Mouse (Mus musculus) ES-Bruce4 (cell line): ENCODE data around the gene P2ry2. TPM values are rescaled to one million over a fixed set of nuclear protein-coding genes. Genes with fewer than 3 reads are reported as not detected.
A peak's percentile ranks its signal among the peaks of the same experiment; 100 is the strongest.

ENCODE experiments used
- H3K27ac ChIP-seq: 2 replicates; pipeline ENCODE4 v1.5.1; 2012; ENCODE audit warnings: low read length, inconsistent platforms; ENCODE audit not compliant: insufficient read depth
- H3K27me3 ChIP-seq: 2 replicates; pipeline ENCODE4 v1.6.1; 2012; ENCODE audit warnings: mild to moderate bottlenecking, low read length, inconsistent platforms; ENCODE audit not compliant: control insufficient read depth, poor library complexity, insufficient read depth, severe bottlenecking
- H3K36me3 ChIP-seq: 2 replicates; pipeline ENCODE4 v1.6.1; 2012; ENCODE audit warnings: inconsistent platforms, mild to moderate bottlenecking, low read length, moderate library complexity; ENCODE audit not compliant: control insufficient read depth, poor library complexity, insufficient read depth, severe bottlenecking
- H3K4me1 ChIP-seq: one replicate; pipeline ENCODE4 v1.8.1; 2011; ENCODE audit warnings: low read length; ENCODE audit not compliant: control insufficient read depth, insufficient read depth
- H3K4me3 ChIP-seq: 2 replicates; pipeline ENCODE4 v1.5.1; 2011; ENCODE audit warnings: low read depth, mild to moderate bottlenecking, low read length
- H3K9ac ChIP-seq: 2 replicates; pipeline ENCODE4 v1.6.1; 2012; ENCODE audit warnings: low read depth, mild to moderate bottlenecking, inconsistent platforms; ENCODE audit not compliant: poor library complexity, severe bottlenecking
- H3K9me3 ChIP-seq: replicated peaks from 2 replicates; pipeline ENCODE4 v1.6.1; 2012; ENCODE audit warnings: mild to moderate bottlenecking, low read length, inconsistent platforms; ENCODE audit not compliant: control insufficient read depth, poor library complexity, insufficient read depth, severe bottlenecking
- CTCF ChIP-seq: IDR thresholded peaks from one replicate; pipeline ENCODE4 v1.8.1; 2011; ENCODE audit warnings: low read depth, low read length
- EP300 ChIP-seq: IDR thresholded peaks from 2 replicates; pipeline ENCODE4 v1.6.1; 2011; ENCODE audit warnings: low read depth, low read length; ENCODE audit not compliant: insufficient read depth
- POLR2A ChIP-seq: IDR thresholded peaks from one replicate; pipeline ENCODE4 v1.8.1; 2011; ENCODE audit warnings: low read length; ENCODE audit not compliant: insufficient read depth
- polyA plus RNA-seq: library from polyadenylated mRNA; stranded (reverse); fragments of >200 nt; gene quantifications from 2 replicates; pipeline ENCODE4 v1.2.4, GENCODE M21; 2011; ENCODE audit warnings: low read depth; ENCODE audit not compliant: missing spikeins, insufficient read depth, insufficient read length

P2ry2 gene
- polyA plus RNA-seq, 1 experiment = 0.96 TPM

GRCm38 (mm10) chr7:100988092-100988491 is 24.6 kb downstream of the P2ry2 start:
- no peak overlapping the region for H3K4me3 ChIP-seq
- no peak overlapping the region for H3K9ac ChIP-seq
- H3K9me3 ChIP-seq = no peaks in the 10 kb centered on the region
- H3K27me3 ChIP-seq = no peaks in the 10 kb centered on the region
- H3K4me1 ChIP-seq = peaks cover 3% of the 10 kb centered on the region
- TF ChIP-seq CTCF (peak; percentile 58), EP300 (no peak)
- H3K27ac ChIP-seq = no peak overlapping the region
- no peaks in the 10 kb centered on the region for H3K36me3 ChIP-seq

GRCm38 (mm10) chr7:100984452-100985395 is 27.9 kb downstream of the P2ry2 start:
- no peak overlapping the region for H3K9ac ChIP-seq
- H3K36me3 ChIP-seq = no peaks in the 10 kb centered on the region
- H3K9me3 ChIP-seq = no peaks in the 10 kb centered on the region
- H3K4me1 ChIP-seq = peaks cover 3% of the 10 kb centered on the region
- TF ChIP-seq POLR2A = peak; percentile 63
- TF ChIP-seq EP300 = 0 out of 2 replicates have a peak, but pooled peaks have one; percentile 15
- no peak for TF ChIP-seq CTCF
- H3K27me3 ChIP-seq = no peaks in the 10 kb centered on the region
- peak overlapping the region; percentile 31 for H3K27ac ChIP-seq
- no peak overlapping the region for H3K4me3 ChIP-seq

GRCm38 (mm10) chr7:100979175-100979574 is 33.5 kb downstream of the P2ry2 start:
- no peak for TF ChIP-seq EP300
- TF ChIP-seq POLR2A = no peak
- no peak for TF ChIP-seq CTCF

GRCm38 (mm10) chr7:100978171-100978570 is 34.5 kb downstream of the P2ry2 start:
- Histone ChIP-seq H3K9ac (no peak overlapping the region), H3K36me3 (no peaks in the 10 kb centered on the region), H3K4me1 (peaks cover 2% of the 10 kb centered on the region), H3K9me3 (no peaks in the 10 kb centered on the region), H3K27ac (no peak overlapping the region), H3K4me3 (no peak overlapping the region), H3K27me3 (no peaks in the 10 kb centered on the region)
- TF ChIP-seq EP300 = no peak
- TF ChIP-seq CTCF = no peak
- no peak for TF ChIP-seq POLR2A

More at GRCm38 (mm10) chr7:100979175-100979574, 33.5 kb downstream of the P2ry2 start:
- Histone ChIP-seq H3K9ac (no peak overlapping the region), H3K27me3 (no peaks in the 10 kb centered on the region), H3K4me1 (peaks cover under 1% of the 10 kb centered on the region), H3K27ac (no peak overlapping the region), H3K36me3 (no peaks in the 10 kb centered on the region), H3K4me3 (no peak overlapping the region), H3K9me3 (no peaks in the 10 kb centered on the region)

- Histone ChIP-seq H3K36me3 (no peaks in the 10 kb centered on the region), H3K4me3 (peak within 1 kb of the TSS; percentile 77), H3K27ac (no peak within 1 kb of the TSS), H3K9ac (peak within 1 kb of the TSS; percentile 66), H3K9me3 (no peaks in the 10 kb centered on the region), H3K4me1 (peaks cover 2% of the 10 kb centered on the region), H3K27me3 (no peaks in the 10 kb centered on the region)
- TF ChIP-seq POLR2A = no peak
- TF ChIP-seq EP300 = no peak
- TF ChIP-seq CTCF = no peak
These were observed 38.3 kb downstream of the P2ry2 start, which contains the start of gene P2ry6 for GRCm38 (mm10) chr7:100974135-100974903. P2ry6 (minus strand) TSS chr7:100974649.

GRCm38 (mm10) chr7:100972875-100973274 is 39.8 kb downstream of the P2ry2 start:
- Histone ChIP-seq H3K27ac (no peak overlapping the region), H3K9me3 (no peaks in the 10 kb centered on the region), H3K36me3 (no peaks in the 10 kb centered on the region), H3K4me1 (peaks cover 2% of the 10 kb centered on the region), H3K4me3 (no peak overlapping the region), H3K27me3 (no peaks in the 10 kb centered on the region), H3K9ac (no peak overlapping the region)
- TF ChIP-seq POLR2A (no peak), CTCF (no peak), EP300 (no peak)
